Mouse (Mus musculus): Measurements from ENCODE around the gene Cd209g. TPM values are rescaled to one million over a fixed set of nuclear protein-coding genes. Genes with fewer than 3 reads are reported as not detected.

Gene Cd209g
- total and polyA plus RNA-seq, 2 experiments from 2014 or later: 0.76 TPM; not detected in 1

DNA sequence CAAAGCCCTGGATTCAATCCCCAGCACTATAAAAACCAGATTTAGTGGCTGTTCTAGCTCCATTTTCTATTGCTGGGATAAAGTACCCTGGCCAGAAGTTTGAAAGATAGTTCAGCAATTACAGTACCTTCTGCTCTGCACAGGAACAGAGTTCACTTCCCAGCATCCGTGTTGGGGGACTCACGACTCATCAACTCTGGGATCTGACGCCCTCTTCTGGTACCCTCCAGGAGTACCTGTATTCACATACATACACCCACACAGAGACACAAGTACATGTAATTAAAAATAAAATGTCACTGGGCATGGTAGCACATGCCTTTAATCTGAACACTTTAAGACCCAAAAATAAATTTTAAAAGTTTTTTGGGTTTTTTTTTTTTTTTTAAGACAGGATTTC lies 38.6 kb downstream of the Cd209g start:
- no peak for ATAC-seq
- TF ChIP-seq CTCF (IDR thresholded peaks at IDR 0.05; ENCODE audit: low read depth): no peak
- Histone ChIP-seq H3K9ac (no peak overlapping the region), H3K27ac (ENCODE audit: low read depth, low read length) (no peak overlapping the region), H3K9me3 (ENCODE audit: low read length) (no peaks in the 10 kb centered on the region), H3K4me3 (ENCODE audit: low read depth, low read length) (no peak overlapping the region), H3K4me1 (ENCODE audit: insufficient read depth) (peaks cover 24% of the 10 kb centered on the region), H3K27me3 (ENCODE audit: insufficient read depth, low read length) (no peaks in the 10 kb centered on the region), H3K36me3 (ENCODE audit: insufficient read depth) (peaks cover 13% of the 10 kb centered on the region), H3K4me2 (ENCODE audit: low read depth) (no peak overlapping the region)
- no peak for DNase-seq
- WGBS: 78% methylated on average over 3 of the region's 3 CpGs

DNA sequence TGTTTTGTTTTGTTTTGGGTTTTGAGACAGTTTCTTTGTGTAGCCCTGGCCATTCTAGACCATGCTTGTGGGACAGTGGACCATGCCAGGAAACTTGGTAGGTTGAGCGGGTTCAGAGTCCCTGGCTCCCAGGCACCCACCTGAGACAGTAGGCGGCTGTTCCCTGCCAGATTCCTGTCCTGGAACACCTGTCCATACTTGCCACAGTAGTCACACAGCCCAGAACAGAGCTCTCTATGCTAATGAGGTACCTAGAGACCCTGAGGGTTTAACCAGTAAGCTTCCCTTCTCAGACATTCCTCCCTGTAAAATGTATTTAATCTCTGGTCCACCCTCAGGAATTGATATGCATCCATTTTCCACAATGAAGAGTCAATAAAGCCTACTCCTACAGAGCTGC lies 40.1 kb downstream of the Cd209g start:
- no peak for DNase-seq
- no peak overlapping the region for H3K9ac ChIP-seq
- no peak overlapping the region for H3K4me3 ChIP-seq (ENCODE audit: low read depth, low read length)
- TF ChIP-seq CTCF (IDR thresholded peaks at IDR 0.05; ENCODE audit: low read depth): no peak
- no peaks in the 10 kb centered on the region for H3K27me3 ChIP-seq (ENCODE audit: insufficient read depth, low read length)
- peaks cover 24% of the 10 kb centered on the region for H3K36me3 ChIP-seq (ENCODE audit: insufficient read depth)
- no peak overlapping the region for H3K27ac ChIP-seq (ENCODE audit: low read depth, low read length)
- peaks cover 10% of the 10 kb centered on the region for H3K4me1 ChIP-seq (ENCODE audit: insufficient read depth)
- no peak for ATAC-seq
- no peak overlapping the region for H3K4me2 ChIP-seq (ENCODE audit: low read depth)
- H3K9me3 ChIP-seq (ENCODE audit: low read length): no peaks in the 10 kb centered on the region
- 77% methylated on average over 2 of the region's 2 CpGs for WGBS

DNA sequence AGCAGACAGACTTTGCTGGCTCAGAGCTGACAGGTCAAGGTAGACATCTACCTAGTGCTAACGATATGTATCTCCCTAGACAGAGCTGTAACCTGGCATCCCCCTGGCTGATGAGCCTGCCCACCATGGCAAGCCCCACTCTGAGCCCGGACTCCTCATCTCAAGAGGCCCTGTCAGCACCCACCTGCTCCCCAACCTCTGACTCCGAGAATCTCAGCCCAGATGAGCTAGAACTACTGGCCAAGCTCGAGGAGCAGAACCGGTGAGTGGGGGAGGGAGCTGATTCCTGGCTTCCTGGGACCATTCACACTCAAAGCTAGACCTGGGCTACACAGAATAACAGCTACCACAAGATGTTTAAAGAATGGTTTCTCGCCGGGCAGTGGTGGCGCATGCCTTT lies 49.5 kb downstream of the Cd209g start:
- Histone ChIP-seq H3K4me3 (ENCODE audit: low read depth, low read length) (no peak overlapping the region), H3K36me3 (ENCODE audit: insufficient read depth) (peaks cover 62% of the 10 kb centered on the region), H3K27me3 (ENCODE audit: insufficient read depth, low read length) (no peaks in the 10 kb centered on the region), H3K27ac (ENCODE audit: low read depth, low read length) (no peak overlapping the region), H3K9ac (no peak overlapping the region), H3K4me2 (ENCODE audit: low read depth) (no peak overlapping the region), H3K4me1 (ENCODE audit: insufficient read depth) (no peaks in the 10 kb centered on the region), H3K9me3 (ENCODE audit: low read length) (no peaks in the 10 kb centered on the region)
- WGBS: 92% methylated on average over 8 of the region's 8 CpGs
- ATAC-seq: no peak
- no peak for DNase-seq
- TF ChIP-seq CTCF (IDR thresholded peaks at IDR 0.05; ENCODE audit: low read depth): no peak

DNA sequence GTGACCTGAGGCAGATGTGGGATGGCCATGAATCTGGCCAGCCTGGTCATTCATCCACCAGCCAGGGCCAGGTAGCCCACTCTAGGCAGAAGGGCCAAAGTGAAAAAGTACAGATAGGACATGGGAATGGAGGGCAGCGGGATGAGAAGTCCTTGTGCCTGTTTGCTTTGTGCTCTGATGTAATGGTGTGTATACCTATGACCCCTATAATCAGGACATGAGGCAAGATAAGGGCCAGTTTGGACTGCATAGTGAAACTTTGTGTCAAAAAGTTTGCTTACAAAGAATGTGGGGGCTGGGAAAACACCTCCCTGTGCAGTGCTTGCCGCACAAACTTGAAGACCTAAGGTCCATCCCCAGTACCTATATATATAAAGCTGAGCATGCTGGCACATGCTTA lies 52.3 kb downstream of the Cd209g start:
- Histone ChIP-seq H3K9ac (no peak overlapping the region), H3K4me2 (ENCODE audit: low read depth) (no peak overlapping the region), H3K36me3 (ENCODE audit: insufficient read depth) (peaks cover 74% of the 10 kb centered on the region), H3K4me1 (ENCODE audit: insufficient read depth) (no peaks in the 10 kb centered on the region), H3K27me3 (ENCODE audit: insufficient read depth, low read length) (no peaks in the 10 kb centered on the region), H3K4me3 (ENCODE audit: low read depth, low read length) (no peak overlapping the region), H3K27ac (ENCODE audit: low read depth, low read length) (no peak overlapping the region), H3K9me3 (ENCODE audit: low read length) (no peaks in the 10 kb centered on the region)
- TF ChIP-seq CTCF (IDR thresholded peaks at IDR 0.05; ENCODE audit: low read depth): no peak
- 94% methylated on average over 2 of the region's 2 CpGs for WGBS
- DNase-seq (no peak), ATAC-seq (no peak)

Other genes starting within 250 kb of the Cd209g start
- not detected in 2 replicates for gene Cd209b, start 207.3 kb upstream of the Cd209g start, total RNA-seq (2014; rRNA removed)
- gene Cd209b, start 207.3 kb upstream of the Cd209g start, polyA plus RNA-seq (2015; fragmentation: Nextera tagmentation; extraction: Ambion mirVana): 0.18 TPM in 1 of 2 replicates, not detected in the other
- gene Cd209c, start 179.4 kb upstream of the Cd209g start, total RNA-seq (2014; rRNA removed): not detected in 2 replicates
- 0.15 and 0.16 TPM in 2 replicates for gene Cd209c, start 179.4 kb upstream of the Cd209g start, polyA plus RNA-seq (2015; fragmentation: Nextera tagmentation; extraction: Ambion mirVana)
- 0.62 TPM in 1 of 2 replicates, not detected in the other for gene Cd209f, start 28.3 kb upstream of the Cd209g start, total RNA-seq (2014; rRNA removed)
- 0.62 and 0.78 TPM in 2 replicates for gene Cd209f, start 28.3 kb upstream of the Cd209g start, polyA plus RNA-seq (2015; fragmentation: Nextera tagmentation; extraction: Ambion mirVana)
- gene Evi5l, start 32.5 kb downstream of the Cd209g start, total RNA-seq (2014; rRNA removed): 156 and 159 TPM in 2 replicates
- gene Evi5l, start 32.5 kb downstream of the Cd209g start, polyA plus RNA-seq (2015; fragmentation: Nextera tagmentation; extraction: Ambion mirVana): 82.5 and 90.3 TPM in 2 replicates
- 12.7 and 14.8 TPM in 2 replicates for gene Prr36, start 83.4 kb downstream of the Cd209g start, total RNA-seq (2014; rRNA removed)
- gene Prr36, start 83.4 kb downstream of the Cd209g start, polyA plus RNA-seq (2015; fragmentation: Nextera tagmentation; extraction: Ambion mirVana): 28.8 and 37.2 TPM in 2 replicates
- gene Lrrc8e, start 92.7 kb downstream of the Cd209g start, total RNA-seq (2014; rRNA removed): not detected in 2 replicates
- gene Lrrc8e, start 92.7 kb downstream of the Cd209g start, polyA plus RNA-seq (2015; fragmentation: Nextera tagmentation; extraction: Ambion mirVana): 0.08 TPM in 1 of 2 replicates, not detected in the other
- gene Map2k7, start 104.6 kb downstream of the Cd209g start, total RNA-seq (2014; rRNA removed): 26.3 and 45.8 TPM in 2 replicates
- gene Map2k7, start 104.6 kb downstream of the Cd209g start, polyA plus RNA-seq (2015; fragmentation: Nextera tagmentation; extraction: Ambion mirVana): 19.2 and 24.4 TPM in 2 replicates
- gene Gm49320, start 104.8 kb downstream of the Cd209g start, total RNA-seq (2014; rRNA removed): 1.3 TPM in 1 of 2 replicates, not detected in the other
- 0.10 and 0.67 TPM in 2 replicates for gene Gm49320, start 104.8 kb downstream of the Cd209g start, polyA plus RNA-seq (2015; fragmentation: Nextera tagmentation; extraction: Ambion mirVana)
- 8.4 and 18.6 TPM in 2 replicates for gene Tgfbr3l, start 114.1 kb downstream of the Cd209g start, total RNA-seq (2014; rRNA removed)
- gene Tgfbr3l, start 114.1 kb downstream of the Cd209g start, polyA plus RNA-seq (2015; fragmentation: Nextera tagmentation; extraction: Ambion mirVana): 1.1 and 1.3 TPM in 2 replicates
- gene Snapc2, start 119.0 kb downstream of the Cd209g start, total RNA-seq (2014; rRNA removed): 56.8 and 58.2 TPM in 2 replicates
- 56.0 and 65.5 TPM in 2 replicates for gene Snapc2, start 119.0 kb downstream of the Cd209g start, polyA plus RNA-seq (2015; fragmentation: Nextera tagmentation; extraction: Ambion mirVana)
- gene Ctxn1, start 125.2 kb downstream of the Cd209g start, total RNA-seq (2014; rRNA removed): 111 and 113 TPM in 2 replicates
- 452 and 513 TPM in 2 replicates for gene Ctxn1, start 125.2 kb downstream of the Cd209g start, polyA plus RNA-seq (2015; fragmentation: Nextera tagmentation; extraction: Ambion mirVana)
- 65.7 and 67.9 TPM in 2 replicates for gene Timm44, start 141.8 kb downstream of the Cd209g start, total RNA-seq (2014; rRNA removed)
- gene Timm44, start 141.8 kb downstream of the Cd209g start, polyA plus RNA-seq (2015; fragmentation: Nextera tagmentation; extraction: Ambion mirVana): 33.7 and 35.1 TPM in 2 replicates
- 9.9 and 11.8 TPM in 2 replicates for gene Ccl25, start 191.1 kb downstream of the Cd209g start, total RNA-seq (2014; rRNA removed)
- gene Ccl25, start 191.1 kb downstream of the Cd209g start, polyA plus RNA-seq (2015; fragmentation: Nextera tagmentation; extraction: Ambion mirVana): 18.4 and 19.2 TPM in 2 replicates
- 49.2 and 66.6 TPM in 2 replicates for gene Elavl1, start 191.3 kb downstream of the Cd209g start, total RNA-seq (2014; rRNA removed)
- gene Elavl1, start 191.3 kb downstream of the Cd209g start, polyA plus RNA-seq (2015; fragmentation: Nextera tagmentation; extraction: Ambion mirVana): 46.7 and 60.7 TPM in 2 replicates